Mouse (Mus musculus) lung, embryonic 15.5 days (tissue): ENCODE data around the gene Vav3. TPM values are rescaled to one million over a fixed set of nuclear protein-coding genes. Genes with fewer than 3 reads are reported as not detected.

Source experiments
- ATAC-seq: fragments of 200-750 bp; cut with Nextera tagmentation; 2 replicates; pipeline ENCODE4 v1.8.0; 2017; ENCODE audit warnings: moderate number of reproducible peaks, borderline replicate concordance; ENCODE audit not compliant: low FRiP score, low TSS enrichment; ENCODE audit errors: extremely low read depth
- H3K27ac ChIP-seq: fragments of 300-500 bp; sonication (generic); 2 replicates; pipeline ENCODE4 v1.5.1; 2015; ENCODE audit warnings: moderate library complexity, mild to moderate bottlenecking, inconsistent platforms
- H3K27me3 ChIP-seq: fragments of 300-500 bp; sonication (generic); 2 replicates; pipeline ENCODE4 v1.6.1; 2015; ENCODE audit warnings: inconsistent platforms
- H3K36me3 ChIP-seq: fragments of 300-500 bp; sonication (generic); 2 replicates; pipeline ENCODE4 v1.6.1; 2015; ENCODE audit warnings: inconsistent platforms
- H3K4me1 ChIP-seq: fragments of 300-500 bp; sonication (generic); 2 replicates; pipeline ENCODE4 v1.6.1; 2015; ENCODE audit warnings: inconsistent platforms
- H3K4me2 ChIP-seq: fragments of 300-500 bp; sonication (generic); 2 replicates; pipeline ENCODE4 v1.6.1; 2015; ENCODE audit warnings: inconsistent platforms, mild to moderate bottlenecking, moderate library complexity
- H3K4me3 ChIP-seq: fragments of 300-500 bp; sonication (generic); 2 replicates; pipeline ENCODE4 v1.5.1; 2015; ENCODE audit warnings: mild to moderate bottlenecking, inconsistent platforms
- H3K9ac ChIP-seq: fragments of 300-500 bp; sonication (generic); 2 replicates; pipeline ENCODE4 v1.6.1; 2015; ENCODE audit warnings: inconsistent platforms
- H3K9me3 ChIP-seq: fragments of 300-500 bp; sonication (generic); 2 replicates; pipeline ENCODE4 v1.6.1; 2016; ENCODE audit warnings: inconsistent platforms
- WGBS: fragments of 180-500 bp; shearing (Covaris S2); methylation state at CpG from one replicate; pipeline ENCODE4 v1.1.7; 2015; 5-methylcytosine and 5-hydroxymethylcytosine counted together
- polyA plus RNA-seq: library from polyadenylated mRNA; unstranded; fragments of >200 nt; fragmentation: Nextera tagmentation; extraction: Ambion mirVana; gene quantifications from 2 replicates; pipeline ENCODE4 v1.2.1, GENCODE M21; 2015

The Vav3 gene
- polyA plus RNA-seq, 1 experiment from 2014 or later, result 8.4 TPM

- no peak overlapping the region for H3K27ac ChIP-seq
- no peak for ATAC-seq
- H3K4me2 ChIP-seq, result no peak overlapping the region
- no peaks in the 10 kb centered on the region for H3K27me3 ChIP-seq
- H3K4me1 ChIP-seq, result no peaks in the 10 kb centered on the region
- WGBS, result 87% methylated on average over 4 of the region's 4 CpGs
- H3K9ac ChIP-seq, result no peak overlapping the region
- H3K36me3 ChIP-seq, result no peaks in the 10 kb centered on the region
- H3K9me3 ChIP-seq, result no peaks in the 10 kb centered on the region
- H3K4me3 ChIP-seq, result no peak overlapping the region
Observed at GRCm38 (mm10) chr3:109487823-109488222, 147.4 kb downstream of the Vav3 start.

GRCm38 (mm10) chr3:109488750-109489171 is 148.3 kb downstream of the Vav3 start:
- no peaks in the 10 kb centered on the region for H3K27me3 ChIP-seq
- ATAC-seq, result no peak
- no peak overlapping the region for H3K27ac ChIP-seq
- no peak overlapping the region for H3K9ac ChIP-seq
- H3K36me3 ChIP-seq, result no peaks in the 10 kb centered on the region
- no peaks in the 10 kb centered on the region for H3K4me1 ChIP-seq
- WGBS, result 68% methylated on average over 4 of the region's 4 CpGs
- no peak overlapping the region for H3K4me3 ChIP-seq
- H3K4me2 ChIP-seq, result no peak overlapping the region
- H3K9me3 ChIP-seq, result no peaks in the 10 kb centered on the region

- Histone ChIP-seq H3K9me3 (no peaks in the 10 kb centered on the region), H3K4me2 (no peak overlapping the region)
- WGBS, result 65% methylated on average over 11 of the region's 11 CpGs
Observed at GRCm38 (mm10) chr3:109490561-109491296, 150.3 kb downstream of the Vav3 start.

GRCm38 (mm10) chr3:109491568-109491967 is 151.1 kb downstream of the Vav3 start:
- peak; percentile 79; the same call in 1 of the 2 replicates for ATAC-seq
- Histone ChIP-seq H3K4me3 (no peak overlapping the region), H3K36me3 (no peaks in the 10 kb centered on the region), H3K4me1 (no peaks in the 10 kb centered on the region), H3K4me2 (no peak overlapping the region), H3K27me3 (no peaks in the 10 kb centered on the region), H3K9me3 (no peaks in the 10 kb centered on the region), H3K27ac (no peak overlapping the region), H3K9ac (no peak overlapping the region)
- 5% methylated on average over 2 of the region's 2 CpGs for WGBS

More at GRCm38 (mm10) chr3:109490561-109491296, 150.3 kb downstream of the Vav3 start:
- Histone ChIP-seq H3K4me3 (no peak overlapping the region), H3K9ac (no peak overlapping the region), H3K27ac (no peak overlapping the region), H3K36me3 (no peaks in the 10 kb centered on the region), H3K27me3 (no peaks in the 10 kb centered on the region), H3K4me1 (no peaks in the 10 kb centered on the region)
- ATAC-seq, result no peak

GRCm38 (mm10) chr3:109496461-109496860 is 156.0 kb downstream of the Vav3 start:
- H3K27ac ChIP-seq, result no peak overlapping the region
- WGBS, result 76% methylated on average over 5 of the region's 5 CpGs
- ATAC-seq, result no peak
- no peaks in the 10 kb centered on the region for H3K4me1 ChIP-seq
- H3K9ac ChIP-seq, result no peak overlapping the region
- H3K4me3 ChIP-seq, result no peak overlapping the region
- H3K36me3 ChIP-seq, result no peaks in the 10 kb centered on the region
- H3K27me3 ChIP-seq, result no peaks in the 10 kb centered on the region
- no peaks in the 10 kb centered on the region for H3K9me3 ChIP-seq
- H3K4me2 ChIP-seq, result no peak overlapping the region

GRCm38 (mm10) chr3:109497074-109497473 is 156.6 kb downstream of the Vav3 start:
- H3K4me3 ChIP-seq, result no peak overlapping the region
- 62% methylated on average over 4 of the region's 4 CpGs for WGBS
- no peak overlapping the region for H3K27ac ChIP-seq
- ATAC-seq, result no peak
- H3K4me2 ChIP-seq, result no peak overlapping the region
- no peaks in the 10 kb centered on the region for H3K36me3 ChIP-seq
- no peaks in the 10 kb centered on the region for H3K4me1 ChIP-seq
- H3K9me3 ChIP-seq, result no peaks in the 10 kb centered on the region
- H3K27me3 ChIP-seq, result no peaks in the 10 kb centered on the region
- H3K9ac ChIP-seq, result no peak overlapping the region

- ATAC-seq, result no peak
- 75% methylated on average over 1 of the region's 1 CpGs for WGBS
- H3K9me3 ChIP-seq, result no peaks in the 10 kb centered on the region
- no peak overlapping the region for H3K4me3 ChIP-seq
- H3K36me3 ChIP-seq, result no peaks in the 10 kb centered on the region
- no peak overlapping the region for H3K4me2 ChIP-seq
- no peaks in the 10 kb centered on the region for H3K4me1 ChIP-seq
- H3K27ac ChIP-seq, result no peak overlapping the region
- H3K9ac ChIP-seq, result no peak overlapping the region
- no peaks in the 10 kb centered on the region for H3K27me3 ChIP-seq
Observed at GRCm38 (mm10) chr3:109499861-109500456, 159.5 kb downstream of the Vav3 start.

GRCm38 (mm10) chr3:109509784-109510183 is 169.3 kb downstream of the Vav3 start:
- Histone ChIP-seq H3K27me3 (no peaks in the 10 kb centered on the region), H3K4me1 (no peaks in the 10 kb centered on the region), H3K27ac (no peak overlapping the region), H3K4me3 (no peak overlapping the region), H3K9ac (no peak overlapping the region), H3K36me3 (no peaks in the 10 kb centered on the region), H3K9me3 (no peaks in the 10 kb centered on the region), H3K4me2 (no peak overlapping the region)
- WGBS, result 55% methylated on average over 1 of the region's 1 CpGs
- ATAC-seq, result no peak

- no peak for ATAC-seq
- Histone ChIP-seq H3K9me3 (no peaks in the 10 kb centered on the region), H3K27me3 (no peaks in the 10 kb centered on the region), H3K4me1 (no peaks in the 10 kb centered on the region), H3K4me2 (no peak overlapping the region), H3K9ac (no peak overlapping the region), H3K27ac (no peak overlapping the region), H3K4me3 (no peak overlapping the region), H3K36me3 (no peaks in the 10 kb centered on the region)
- WGBS, result 81% methylated on average over 1 of the region's 1 CpGs
Observed at GRCm38 (mm10) chr3:109511849-109512248, 171.4 kb downstream of the Vav3 start.

GRCm38 (mm10) chr3:109515479-109515878 is 175.0 kb downstream of the Vav3 start:
- Histone ChIP-seq H3K36me3 (no peaks in the 10 kb centered on the region), H3K4me1 (no peaks in the 10 kb centered on the region), H3K27ac (no peak overlapping the region), H3K4me2 (no peak overlapping the region), H3K27me3 (no peaks in the 10 kb centered on the region), H3K4me3 (no peak overlapping the region), H3K9me3 (no peaks in the 10 kb centered on the region), H3K9ac (no peak overlapping the region)
- ATAC-seq, result no peak
- WGBS, result 72% methylated on average over 3 of the region's 3 CpGs

- WGBS, result 90% methylated on average over 10 of the region's 10 CpGs
- Histone ChIP-seq H3K36me3 (no peaks in the 10 kb centered on the region), H3K4me2 (no peak overlapping the region), H3K4me3 (no peak overlapping the region), H3K9me3 (no peaks in the 10 kb centered on the region), H3K27ac (no peak overlapping the region), H3K9ac (no peak overlapping the region), H3K27me3 (no peaks in the 10 kb centered on the region), H3K4me1 (no peaks in the 10 kb centered on the region)
- no peak for ATAC-seq
Observed at GRCm38 (mm10) chr3:109516372-109516771, 175.9 kb downstream of the Vav3 start.

- Histone ChIP-seq H3K9ac (no peak overlapping the region), H3K4me1 (no peaks in the 10 kb centered on the region), H3K4me3 (no peak overlapping the region), H3K27me3 (no peaks in the 10 kb centered on the region), H3K4me2 (no peak overlapping the region), H3K36me3 (no peaks in the 10 kb centered on the region), H3K27ac (no peak overlapping the region), H3K9me3 (no peaks in the 10 kb centered on the region)
- ATAC-seq, result no peak
- 71% methylated on average over 7 of the region's 7 CpGs for WGBS
Observed at GRCm38 (mm10) chr3:109522115-109522514, 181.7 kb downstream of the Vav3 start.
